Mouse (Mus musculus) cerebellum, adult 2 months (tissue): Measurements from ENCODE around the gene Mrps16. TPM values are rescaled to one million over a fixed set of nuclear protein-coding genes. Genes with fewer than 3 reads are reported as not detected.

Experiments used
- DNase-seq, 2 experiments: peaks; one replicate each; pipeline ENCODE4 v3.0.0; 2021
- H3K27ac ChIP-seq: fragments of 200-500 bp; 2 replicates; pipeline ENCODE4 v1.5.1; 2012; ENCODE audit warnings: low read length, control low read depth, inconsistent platforms; ENCODE audit not compliant: insufficient read depth
- H3K27me3 ChIP-seq: fragments of 200-500 bp; 2 replicates; pipeline ENCODE4 v1.6.1; 2012; ENCODE audit warnings: inconsistent platforms, mild to moderate bottlenecking, low read length, moderate library complexity; ENCODE audit not compliant: control insufficient read depth, insufficient read depth
- H3K4me1 ChIP-seq: fragments of 200-500 bp; 2 replicates; pipeline ENCODE4 v1.6.1; 2011; ENCODE audit warnings: low read length; ENCODE audit not compliant: control insufficient read depth, insufficient read depth
- H3K4me3 ChIP-seq: fragments of 200-500 bp; replicated peaks from 2 replicates; pipeline ENCODE3; 2011; ENCODE audit warnings: mild to moderate bottlenecking, low read depth, low read length, control low read depth; ENCODE audit not compliant: insufficient read depth
- CTCF ChIP-seq: fragments of 200-500 bp; IDR thresholded peaks from 2 replicates; pipeline ENCODE4 v1.5.1; 2011; ENCODE audit warnings: low read depth, mild to moderate bottlenecking, control low read depth, low read length, moderate library complexity, borderline replicate concordance; ENCODE audit not compliant: insufficient read depth
- POLR2A ChIP-seq: fragments of 200-500 bp; IDR thresholded peaks from 2 replicates; pipeline ENCODE4 v1.6.1; 2011; ENCODE audit warnings: low read length, control low read depth, borderline replicate concordance; ENCODE audit not compliant: insufficient read depth
- WGBS: fragments of 180-500 bp; shearing (Covaris S2); methylation state at CpG from one replicate; pipeline ENCODE4 v1.1.7; 2018; 5-methylcytosine and 5-hydroxymethylcytosine counted together
- polyA plus RNA-seq: library from polyadenylated mRNA; depleted of rRNA; stranded (reverse); fragments of >200 nt; gene quantifications from 2 replicates; pipeline ENCODE4 v1.2.3, GENCODE M21; 2012; rRNA removed

Mrps16 gene
- polyA plus RNA-seq, 1 experiment: 53.5 TPM

- Histone ChIP-seq H3K27ac (peak within 1 kb of the TSS; percentile 77), H3K4me3 (peak within 1 kb of the TSS; percentile 98), H3K4me1 (peaks cover 6% of the 10 kb centered on the region), H3K27me3 (no peaks in the 10 kb centered on the region)
- TF ChIP-seq POLR2A (peak; percentile 66), CTCF (no peak)
- under 1% methylated on average over 42 of the region's 42 CpGs for WGBS
- peak; percentile 91 to 94 for DNase-seq
These were observed 45.4 kb downstream of the Mrps16 start, which contains the start of the genes Ecd and Fam149b for GRCm38 (mm10) chr14:20347991-20348541. Gene Ecd (minus strand): TSS chr14:20348121. Gene Fam149b (plus strand): TSS chr14:20348162.

GRCm38 (mm10) chr14:20347441-20347990 lies 45.9 kb downstream of the Mrps16 start:
- WGBS: under 1% methylated on average over 15 of the region's 15 CpGs
- Histone ChIP-seq H3K4me3 (peak overlapping the region; percentile 98), H3K27ac (0 out of 2 replicates have a peak overlapping the region, but pooled peaks have one; percentile 32), H3K4me1 (peaks cover 6% of the 10 kb centered on the region), H3K27me3 (no peaks in the 10 kb centered on the region)
- no peak for DNase-seq
- no peak for TF ChIP-seq POLR2A
- no peak for TF ChIP-seq CTCF

GRCm38 (mm10) chr14:20345885-20346284 lies 47.5 kb downstream of the Mrps16 start:
- WGBS: 58% methylated on average over 9 of the region's 9 CpGs

GRCm38 (mm10) chr14:20340866-20341265 lies 52.6 kb downstream of the Mrps16 start:
- Histone ChIP-seq H3K27ac (no peak overlapping the region), H3K4me3 (no peak overlapping the region), H3K4me1 (no peaks in the 10 kb centered on the region), H3K27me3 (no peaks in the 10 kb centered on the region)
- WGBS: 80% methylated on average over 7 of the region's 7 CpGs
- TF ChIP-seq CTCF (no peak), POLR2A (no peak)
- no peak for DNase-seq

More at GRCm38 (mm10) chr14:20345885-20346284, 47.5 kb downstream of the Mrps16 start:
- Histone ChIP-seq H3K4me1 (peaks cover 6% of the 10 kb centered on the region), H3K4me3 (no peak overlapping the region), H3K27me3 (no peaks in the 10 kb centered on the region), H3K27ac (no peak overlapping the region)
- TF ChIP-seq POLR2A (no peak), CTCF (no peak)
- DNase-seq: no peak

GRCm38 (mm10) chr14:20340149-20340548 lies 53.3 kb downstream of the Mrps16 start:
- H3K4me1 ChIP-seq: no peaks in the 10 kb centered on the region
- TF ChIP-seq POLR2A: no peak
- TF ChIP-seq CTCF: peak; percentile 28; the same call in 1 of the 2 replicates
- WGBS: 84% methylated on average over 8 of the region's 8 CpGs
- no peak for DNase-seq
- no peak overlapping the region for H3K4me3 ChIP-seq
- H3K27ac ChIP-seq: no peak overlapping the region
- H3K27me3 ChIP-seq: no peaks in the 10 kb centered on the region

- no peak overlapping the region for H3K4me3 ChIP-seq
- H3K27me3 ChIP-seq: no peaks in the 10 kb centered on the region
- 95% methylated on average over 5 of the region's 5 CpGs for WGBS
- DNase-seq: no peak
- H3K27ac ChIP-seq: no peak overlapping the region
- no peak for TF ChIP-seq CTCF
- TF ChIP-seq POLR2A: no peak
- H3K4me1 ChIP-seq: no peaks in the 10 kb centered on the region
These were observed 54.0 kb downstream of the Mrps16 start for GRCm38 (mm10) chr14:20339415-20339814.

Other genes starting within 250 kb of the Mrps16 start
- gene Kcnk5, start 211.8 kb downstream of the Mrps16 start, polyA plus RNA-seq: 0.85 and 1.1 TPM in 2 replicates
- gene Kcnk16, start 124.4 kb downstream of the Mrps16 start, polyA plus RNA-seq: not detected in 2 replicates
- gene Nudt13, start 98.9 kb downstream of the Mrps16 start, polyA plus RNA-seq: 27.1 and 27.6 TPM in 2 replicates
- gene Ecd, start 45.5 kb downstream of the Mrps16 start, polyA plus RNA-seq: 32.1 and 33.9 TPM in 2 replicates
- gene Fam149b, start 45.5 kb downstream of the Mrps16 start, polyA plus RNA-seq: 53.0 and 59.0 TPM in 2 replicates
- gene Dnajc9, start 4.7 kb downstream of the Mrps16 start, polyA plus RNA-seq: 55.9 and 57.7 TPM in 2 replicates
- 0.38 and 0.76 TPM in 2 replicates for gene Cfap70, start 58.6 kb upstream of the Mrps16 start, polyA plus RNA-seq
- gene Anxa7, start 86.5 kb upstream of the Mrps16 start, polyA plus RNA-seq: 69.6 and 72.2 TPM in 2 replicates
- 1.1 TPM in 2 replicates for gene Mss51, start 103.3 kb upstream of the Mrps16 start, polyA plus RNA-seq
- gene Ppp3cb, start 152.9 kb upstream of the Mrps16 start, polyA plus RNA-seq: 141 and 142 TPM in 2 replicates
- 60.6 and 63.1 TPM in 2 replicates for gene Usp54, start 247.4 kb upstream of the Mrps16 start, polyA plus RNA-seq